Mouse (Mus musculus): ENCODE results near the gene Shroom1.

Shroom1 gene

DNA sequence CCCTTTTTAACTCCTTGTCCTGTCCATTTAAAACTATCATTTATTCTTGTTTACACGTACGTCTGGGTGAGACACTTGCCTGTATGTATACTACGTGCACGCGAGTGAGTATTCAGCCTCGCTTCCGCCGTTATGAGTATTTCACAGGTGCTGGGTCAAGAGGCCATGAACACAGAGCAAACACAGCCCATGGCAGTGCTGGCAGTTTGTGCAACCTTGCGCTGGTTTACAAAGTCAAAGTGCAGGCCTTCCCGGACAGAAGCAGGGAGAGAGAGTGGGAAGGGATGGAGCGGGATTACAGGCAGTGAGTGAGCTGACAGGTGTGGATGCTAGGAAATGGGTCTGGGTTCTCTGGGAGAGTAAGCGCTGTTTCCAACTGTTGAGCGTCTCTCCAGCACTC lies 10.8 kb upstream of the Shroom1 start:
- no peak for DNase-seq (ENCODE audit: low read depth, low spot score)

DNA sequence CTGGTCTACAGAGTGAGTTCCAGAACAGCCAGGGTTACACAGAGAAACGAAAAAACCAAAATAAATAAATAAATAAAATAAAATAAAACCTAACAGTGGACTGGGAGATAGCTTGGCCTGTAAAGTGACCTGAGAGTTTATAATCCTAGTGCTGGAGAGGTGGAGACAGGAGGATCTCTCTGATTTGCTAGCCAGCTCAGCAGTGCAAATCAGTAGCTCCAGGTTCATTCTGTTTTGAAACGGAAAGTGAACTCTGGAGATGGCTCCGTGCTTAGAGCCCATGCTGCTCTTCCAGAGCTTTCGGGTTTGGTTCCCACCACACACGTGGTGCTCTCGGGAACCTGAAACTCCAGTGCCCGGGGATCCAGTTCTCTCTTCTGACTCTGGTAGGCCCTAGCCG lies 9.0 kb upstream of the Shroom1 start:
- no peak for DNase-seq (ENCODE audit: low read depth, low spot score)

- DNase-seq (ENCODE audit: low read depth, low spot score) = no peak
These were observed 8.5 kb upstream of the Shroom1 start for GRCm38 (mm10) chr11:53448529-53448928.

DNA sequence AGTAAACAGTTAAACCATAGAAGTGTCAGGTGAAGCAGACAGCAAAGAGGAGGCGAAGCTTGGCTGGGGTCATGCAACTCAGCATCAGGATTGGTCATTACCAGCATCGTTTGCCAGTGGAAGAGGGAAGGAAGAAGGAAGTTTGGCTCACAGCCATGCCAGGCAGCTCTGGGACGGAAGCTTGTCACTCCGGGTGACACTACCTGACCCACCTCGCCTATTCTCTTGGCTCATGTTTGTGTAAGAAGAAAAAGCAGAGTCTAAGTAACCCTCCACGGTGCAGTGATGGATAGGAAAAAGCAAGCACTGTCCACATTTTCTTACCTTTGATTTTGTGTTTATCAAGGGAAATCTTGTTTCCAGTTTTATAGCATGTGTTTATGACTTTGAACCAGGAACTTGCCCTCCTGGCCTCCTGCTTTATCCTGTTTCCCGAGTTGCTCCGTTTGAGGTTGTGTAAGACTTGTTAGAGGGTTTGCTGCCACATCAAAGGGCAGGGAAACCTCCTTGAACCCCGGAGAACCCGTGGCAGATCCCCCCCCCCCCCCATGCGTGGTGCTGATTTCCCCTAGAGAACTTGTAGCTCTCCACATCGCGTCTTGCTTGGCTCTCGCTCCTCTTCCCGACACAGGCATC lies 6.8 kb upstream of the Shroom1 start:
- no peak for DNase-seq (ENCODE audit: low read depth, low spot score)

DNA sequence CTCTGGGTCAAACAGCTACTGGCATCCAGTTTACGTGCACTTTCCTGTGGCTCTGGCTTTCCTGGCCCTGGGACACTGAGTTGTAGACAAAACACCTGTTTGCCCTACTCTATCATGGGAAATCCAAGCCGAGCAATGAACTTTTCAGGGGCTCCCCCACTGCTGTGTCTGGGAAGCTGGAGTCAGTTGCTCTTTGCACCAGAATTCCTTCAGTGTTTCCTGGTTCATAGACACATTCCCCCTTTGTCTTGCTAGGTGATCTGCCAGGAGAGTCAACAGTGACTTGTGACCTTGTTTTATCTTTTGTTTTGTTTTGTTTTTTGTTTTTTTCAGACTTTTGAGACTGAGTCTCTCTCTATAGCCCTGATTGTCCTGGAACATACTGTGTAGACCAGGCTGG lies 5.6 kb upstream of the Shroom1 start:
- no peak for DNase-seq (ENCODE audit: low read depth, low spot score)

DNA sequence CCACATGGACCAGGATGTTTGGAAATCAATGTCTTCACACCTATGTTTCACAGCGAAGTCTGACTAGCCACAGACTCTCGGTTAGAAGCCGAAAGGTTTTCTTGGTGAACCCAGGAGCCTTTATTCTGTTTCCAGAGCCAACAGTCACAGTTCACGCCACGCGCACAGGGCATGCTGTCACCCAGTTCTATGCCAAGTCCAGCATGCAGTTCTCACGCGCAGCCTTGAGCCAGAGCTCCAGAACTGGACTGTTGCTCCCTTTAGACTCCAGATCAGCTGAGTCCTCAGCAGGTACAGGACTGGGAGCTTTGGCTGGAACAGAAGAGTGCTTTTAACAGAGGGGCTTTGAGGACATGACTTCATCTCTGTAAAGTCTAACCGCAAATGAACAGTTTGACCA lies 4.6 kb upstream of the Shroom1 start:
- DNase-seq (ENCODE audit: low read depth, low spot score) = no peak

GRCm38 (mm10) chr11:53453031-53453430 lies 4.0 kb upstream of the Shroom1 start:
- DNase-seq (ENCODE audit: low read depth, low spot score) = no peak

- DNase-seq (ENCODE audit: low read depth, low spot score) = no peak
These were observed 458 bp downstream of the Shroom1 start for GRCm38 (mm10) chr11:53457372-53457954.

DNA sequence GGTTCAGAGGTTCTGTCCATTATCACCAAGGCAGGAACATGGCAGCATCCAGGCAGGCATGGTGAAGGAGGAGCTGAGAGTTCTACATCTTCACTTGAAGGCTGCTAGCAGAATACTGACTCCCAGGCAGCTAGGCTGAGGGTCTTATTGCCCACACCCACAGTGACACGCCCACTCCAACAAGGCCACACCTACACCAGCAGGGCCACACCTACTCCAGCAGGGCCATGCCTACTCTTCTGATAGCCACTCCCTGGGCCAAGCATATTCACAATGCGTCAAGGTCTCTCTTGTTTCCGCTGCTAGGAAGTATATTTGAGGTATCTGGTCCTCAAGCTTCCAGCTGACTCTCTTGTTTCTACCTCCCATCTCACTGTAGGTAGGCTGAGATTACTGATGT lies 2.0 kb downstream of the Shroom1 start:
- DNase-seq (ENCODE audit: low read depth, low spot score) = no peak

DNA sequence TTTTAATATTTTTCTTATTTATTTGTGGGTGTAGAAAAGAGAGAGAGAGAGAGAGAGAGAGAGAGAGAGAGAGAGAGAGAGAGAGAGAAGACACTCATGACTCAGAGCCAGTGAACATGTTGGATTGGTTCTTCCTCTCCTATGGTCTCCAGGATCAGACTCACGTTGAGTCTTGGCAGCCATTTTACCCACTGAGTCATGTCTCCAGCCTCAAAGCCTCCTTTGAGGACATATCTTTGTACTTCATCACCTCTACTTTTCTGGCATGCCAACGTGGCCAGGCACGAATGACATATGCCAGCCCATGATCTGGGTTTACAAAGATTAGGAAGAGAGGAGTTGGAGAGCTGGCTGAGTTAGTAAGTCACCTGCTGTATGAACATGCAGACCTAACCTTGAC lies 3.2 kb downstream of the Shroom1 start:
- no peak for DNase-seq (ENCODE audit: low read depth, low spot score)

GRCm38 (mm10) chr11:53461727-53462126 lies 4.7 kb downstream of the Shroom1 start:
- DNase-seq (ENCODE audit: low read depth, low spot score) = no peak

- DNase-seq (ENCODE audit: low read depth, low spot score) = no peak
These were observed 6.8 kb downstream of the Shroom1 start for GRCm38 (mm10) chr11:53463551-53464424.

DNA sequence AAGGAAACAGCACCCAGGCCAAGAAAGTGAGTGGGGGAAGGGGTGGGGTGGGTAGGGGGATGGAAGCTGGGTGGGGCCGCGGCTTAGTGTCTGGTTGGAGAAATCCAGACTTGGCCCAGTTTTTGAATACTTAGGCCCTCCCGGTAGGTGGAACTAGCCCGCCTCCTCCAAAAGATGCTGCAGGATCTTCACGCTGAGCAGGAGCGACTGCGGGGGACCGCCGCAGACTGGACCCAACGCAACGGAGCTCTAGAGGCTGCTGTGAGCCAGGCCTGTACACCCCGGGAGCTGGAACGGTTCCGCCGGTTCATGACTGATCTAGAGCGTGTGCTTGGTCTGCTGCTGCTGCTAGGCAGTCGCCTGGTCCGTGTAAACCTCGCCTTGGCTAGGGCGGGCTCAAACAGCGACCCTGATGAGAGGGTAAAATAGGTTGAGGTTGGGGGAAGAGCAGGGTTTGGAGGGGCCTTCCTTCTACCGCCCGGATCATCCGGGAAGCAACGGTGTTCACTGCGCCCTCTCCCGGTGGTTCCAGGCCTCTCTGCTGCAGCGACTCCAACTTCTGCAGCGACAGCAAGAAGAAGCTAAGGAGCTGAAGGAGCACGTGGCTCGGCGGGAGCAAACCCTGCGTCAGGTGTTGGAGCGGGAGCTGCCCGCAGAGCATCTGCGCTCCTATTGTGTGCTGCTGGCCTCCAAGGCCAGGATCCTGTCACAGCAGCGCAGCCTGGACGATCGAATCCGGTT lies 9.4 kb downstream of the Shroom1 start:
- DNase-seq (ENCODE audit: low read depth, low spot score) = no peak

GRCm38 (mm10) chr11:53469294-53469967 lies 12.4 kb downstream of the Shroom1 start:
- DNase-seq (ENCODE audit: low read depth, low spot score) = no peak

GRCm38 (mm10) chr11:53469968-53470695 lies 13.1 kb downstream of the Shroom1 start, which contains the start of gene Gm9837:
TSS of gene Gm9837 (minus strand) at chr11:53470479.
- no peak for DNase-seq (ENCODE audit: low read depth, low spot score)

DNA sequence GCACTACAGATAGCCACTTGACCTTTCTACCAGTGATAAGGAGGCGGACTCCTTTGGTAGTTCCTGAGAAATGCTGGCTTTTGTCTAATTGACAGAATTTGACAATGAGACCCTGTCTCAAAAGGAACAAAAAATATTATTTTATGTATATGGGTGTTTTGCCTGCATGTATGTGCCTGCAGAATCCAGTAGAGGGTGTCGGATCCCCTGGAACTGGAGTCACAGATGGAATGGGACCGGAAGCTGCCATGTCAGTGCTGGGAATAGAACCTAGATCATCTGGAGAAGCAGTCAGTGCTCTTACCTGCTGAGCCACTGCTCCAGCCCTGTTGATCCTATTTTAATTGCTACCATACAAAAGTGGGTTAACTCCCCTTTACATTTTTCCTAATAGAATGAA lies 15.7 kb downstream of the Shroom1 start:
- no peak for DNase-seq (ENCODE audit: low read depth, low spot score)

GRCm38 (mm10) chr11:53475620-53476019 lies 18.6 kb downstream of the Shroom1 start:
- no peak for DNase-seq (ENCODE audit: low read depth, low spot score)

DNA sequence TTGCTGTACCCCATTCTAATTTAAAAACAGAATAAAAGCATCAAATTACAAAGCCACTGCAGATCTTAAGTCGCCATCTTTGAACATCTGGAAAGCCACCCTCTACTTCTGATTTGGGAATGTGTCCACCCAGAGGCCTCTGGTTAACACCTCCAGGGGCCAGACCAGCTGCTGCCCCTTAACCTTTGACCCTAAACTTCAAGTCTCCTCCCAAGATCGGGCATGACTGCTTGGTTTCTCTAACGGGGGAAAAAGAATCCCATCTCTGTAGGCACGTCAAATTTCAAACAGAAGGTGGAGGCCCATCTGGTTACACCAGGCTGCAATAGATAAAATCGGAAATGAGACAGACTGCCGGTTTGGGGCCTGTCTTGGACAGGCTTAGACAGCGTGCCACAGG lies 20.8 kb downstream of the Shroom1 start:
- no peak for DNase-seq (ENCODE audit: low read depth, low spot score)

DNA sequence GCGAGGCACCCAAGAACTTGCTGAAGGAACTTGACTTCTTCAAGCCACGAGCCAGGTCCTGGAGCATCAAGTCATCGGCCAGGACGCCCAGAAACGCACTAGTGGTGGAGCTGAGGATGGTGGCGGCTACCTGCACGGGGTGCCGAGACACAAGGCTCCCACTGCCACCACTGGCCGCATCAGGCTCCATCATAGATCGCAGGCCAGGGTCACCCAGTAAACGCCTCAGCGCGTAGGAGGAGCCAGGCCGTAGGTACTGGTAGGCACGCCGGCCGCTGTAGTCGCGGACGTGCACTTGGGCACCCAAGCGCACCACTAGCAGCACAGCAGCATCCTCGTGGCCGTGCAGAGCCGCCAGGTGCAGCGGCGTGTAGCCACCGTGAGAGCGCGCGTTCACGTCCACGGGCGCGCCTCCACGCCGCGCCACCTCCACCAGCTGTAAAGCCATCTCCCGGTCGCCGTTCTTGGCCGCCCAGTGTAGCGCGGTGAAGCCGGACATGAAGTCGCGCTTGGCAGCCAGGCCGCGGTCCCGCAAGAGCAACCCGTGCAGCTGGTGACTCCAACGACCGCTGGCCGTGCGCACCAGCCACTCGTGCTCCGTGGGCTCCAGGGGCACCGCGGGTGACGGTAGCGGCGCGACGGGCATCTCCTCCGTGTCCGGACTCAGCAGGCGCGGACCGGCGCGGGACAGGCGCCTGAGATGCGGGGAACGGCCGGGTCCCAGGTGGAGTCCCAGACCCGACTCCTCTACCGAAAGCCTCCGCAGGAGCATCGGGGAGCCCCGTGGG lies 21.6 kb downstream of the Shroom1 start:
- DNase-seq (ENCODE audit: low read depth, low spot score) = no peak

- no peak for DNase-seq (ENCODE audit: low read depth, low spot score)
These were observed 22.3 kb downstream of the Shroom1 start for GRCm38 (mm10) chr11:53479171-53479782.

Measured in WW6 (cell line).